Mouse (Mus musculus): ENCODE results near the gene Olfr371.

Olfr371 gene

GRCm38 (mm10) chr8:85225688-85226087 lies at the start of gene Olfr371:
Olfr371 (plus strand) TSS chr8:85225988.
- no peak for DNase-seq (ENCODE audit: low spot score in 2 of 2)

GRCm38 (mm10) chr8:85192346-85192745 lies 33.4 kb upstream of the Olfr371 start:
- DNase-seq (ENCODE audit: low spot score in 2 of 2) = no peak

- no peak for DNase-seq (ENCODE audit: low spot score in 2 of 2)
Observed at GRCm38 (mm10) chr8:85220220-85220619, 5.6 kb upstream of the Olfr371 start.

- no peak for DNase-seq (ENCODE audit: low spot score in 2 of 2)
Observed at GRCm38 (mm10) chr8:85220992-85221391, 4.8 kb upstream of the Olfr371 start.

- no peak for DNase-seq (ENCODE audit: low spot score in 2 of 2)
Observed at GRCm38 (mm10) chr8:85227297-85227696, 1.5 kb downstream of the Olfr371 start.
